Mouse (Mus musculus) C2C12 (cell line): Measurements from ENCODE around the gene Gipc2. TPM values are rescaled to one million over a fixed set of nuclear protein-coding genes. Genes with fewer than 3 reads are reported as not detected.
A peak's percentile ranks its signal among the peaks of the same experiment; 100 is the strongest.

Source experiments
- H3K27me3 ChIP-seq: one replicate; pipeline ENCODE4 v1.6.1; 2011; ENCODE audit not compliant: control insufficient read depth, insufficient read depth, insufficient read length
- H3K36me3 ChIP-seq: one replicate; pipeline ENCODE4 v1.6.1; 2011; ENCODE audit not compliant: control insufficient read depth, insufficient read depth
- H3K4me3 ChIP-seq: one replicate; pipeline ENCODE4 v1.5.1; 2011; ENCODE audit warnings: mild to moderate bottlenecking, control low read depth; ENCODE audit not compliant: poor library complexity, insufficient read depth, severe bottlenecking
- H3K79me2 ChIP-seq: one replicate; pipeline ENCODE4 v1.6.1; 2011; ENCODE audit not compliant: control insufficient read depth, insufficient read depth
- H3K79me3 ChIP-seq: one replicate; pipeline ENCODE4 v1.6.1; 2011; ENCODE audit warnings: low read depth, control low read depth
- H3ac ChIP-seq: one replicate; pipeline ENCODE3; 2011; ENCODE audit warnings: low read depth; ENCODE audit not compliant: control insufficient read depth, insufficient read length
- CEBPB ChIP-seq: IDR thresholded peaks from one replicate; pipeline ENCODE4 v1.6.1; 2011; ENCODE audit warnings: low read depth, mild to moderate bottlenecking, control low read depth, moderate library complexity
- CTCF ChIP-seq: IDR thresholded peaks from one replicate; pipeline ENCODE4 v1.5.1; 2011; ENCODE audit not compliant: control insufficient read depth, insufficient read depth, insufficient read length
- FOSL1 ChIP-seq: IDR thresholded peaks from one replicate; pipeline ENCODE4 v1.8.0; 2011; ENCODE audit warnings: mild to moderate bottlenecking, low read length; ENCODE audit not compliant: poor library complexity, insufficient read depth, severe bottlenecking
- MAX ChIP-seq: IDR thresholded peaks from one replicate; pipeline ENCODE4 v1.6.1; 2011; ENCODE audit warnings: mild to moderate bottlenecking, control low read depth
- MYOD1 ChIP-seq: IDR thresholded peaks from one replicate; pipeline ENCODE4 v1.6.1; 2011; ENCODE audit warnings: low read depth; ENCODE audit not compliant: control insufficient read depth, insufficient read length
- MYOG ChIP-seq: IDR thresholded peaks from one replicate; pipeline ENCODE4 v1.6.1; 2011; ENCODE audit not compliant: control insufficient read depth, insufficient read length; ENCODE audit errors: extremely low read depth
- USF1 ChIP-seq: IDR thresholded peaks from one replicate; pipeline ENCODE4 v1.6.1; 2011; ENCODE audit warnings: low read depth, mild to moderate bottlenecking, control low read depth, moderate library complexity
- polyA plus RNA-seq: library from polyadenylated mRNA; unstranded; fragments of >200 nt; fragmentation: generic; extraction: Trizol; gene quantifications from one replicate; pipeline ENCODE4 v1.2.1, GENCODE M21; 2012; ENCODE audit warnings: missing spikeins

The Gipc2 gene
- polyA plus RNA-seq, 1 experiment, result 1.2 TPM

- TF ChIP-seq CTCF, result no peak
- TF ChIP-seq CEBPB, result peak; percentile 83
- TF ChIP-seq MYOD1, result no peak
- TF ChIP-seq MYOG, result no peak
- peak; percentile 41 for TF ChIP-seq USF1
- TF ChIP-seq MAX, result no peak
- TF ChIP-seq FOSL1, result no peak
- Histone ChIP-seq H3K36me3 (no peaks in the 10 kb centered on the region), H3K27me3 (no peaks in the 10 kb centered on the region)
These were observed 57.3 kb downstream of the Gipc2 start for GRCm38 (mm10) chr3:152108560-152109259.

GRCm38 (mm10) chr3:152108003-152108395 lies 58.0 kb downstream of the Gipc2 start:
- no peaks in the 10 kb centered on the region for H3K27me3 ChIP-seq

More at GRCm38 (mm10) chr3:152108560-152109259, 57.3 kb downstream of the Gipc2 start:
- H3K79me2 ChIP-seq, result no peaks in the 10 kb centered on the region
- no peaks in the 10 kb centered on the region for H3K79me3 ChIP-seq
- no peak overlapping the region for H3K4me3 ChIP-seq
- no peak overlapping the region for H3ac ChIP-seq

GRCm38 (mm10) chr3:152107149-152108002 lies 58.7 kb downstream of the Gipc2 start:
- Histone ChIP-seq H3K4me3 (no peak overlapping the region), H3K27me3 (no peaks in the 10 kb centered on the region), H3K79me2 (no peaks in the 10 kb centered on the region), H3K36me3 (no peaks in the 10 kb centered on the region), H3K79me3 (no peaks in the 10 kb centered on the region), H3ac (no peak overlapping the region)
- TF ChIP-seq MAX, result no peak
- TF ChIP-seq MYOG, result no peak
- no peak for TF ChIP-seq MYOD1
- no peak for TF ChIP-seq CTCF
- no peak for TF ChIP-seq FOSL1
- no peak for TF ChIP-seq USF1
- TF ChIP-seq CEBPB, result no peak

More at GRCm38 (mm10) chr3:152108003-152108395, 58.0 kb downstream of the Gipc2 start:
- TF ChIP-seq MYOG, result no peak
- TF ChIP-seq MYOD1, result no peak
- no peak for TF ChIP-seq CEBPB
- TF ChIP-seq FOSL1, result no peak
- no peak for TF ChIP-seq MAX
- TF ChIP-seq USF1, result no peak
- TF ChIP-seq CTCF, result no peak
- no peak overlapping the region for H3ac ChIP-seq
- no peak overlapping the region for H3K4me3 ChIP-seq
- no peaks in the 10 kb centered on the region for H3K79me3 ChIP-seq
- no peaks in the 10 kb centered on the region for H3K36me3 ChIP-seq
- no peaks in the 10 kb centered on the region for H3K79me2 ChIP-seq

GRCm38 (mm10) chr3:152106225-152107148 lies 59.5 kb downstream of the Gipc2 start:
- Histone ChIP-seq H3K4me3 (no peak overlapping the region), H3K79me3 (no peaks in the 10 kb centered on the region), H3K27me3 (no peaks in the 10 kb centered on the region), H3K36me3 (no peaks in the 10 kb centered on the region), H3ac (no peak overlapping the region), H3K79me2 (no peaks in the 10 kb centered on the region)
- TF ChIP-seq CTCF (no peak), MAX (no peak), USF1 (no peak), CEBPB (no peak), MYOG (no peak), MYOD1 (no peak), FOSL1 (no peak)

- Histone ChIP-seq H3K27me3 (no peaks in the 10 kb centered on the region), H3K4me3 (no peak overlapping the region), H3K36me3 (no peaks in the 10 kb centered on the region), H3K79me2 (no peaks in the 10 kb centered on the region), H3ac (no peak overlapping the region), H3K79me3 (no peaks in the 10 kb centered on the region)
- TF ChIP-seq USF1 (no peak), CEBPB (no peak), MYOG (no peak), FOSL1 (no peak), MYOD1 (no peak), MAX (peak; percentile 42), CTCF (peak; percentile 95)
These were observed 60.7 kb downstream of the Gipc2 start for GRCm38 (mm10) chr3:152105341-152105740.
